Mouse (Mus musculus): ENCODE data around the gene Nutm1.

- TF ChIP-seq CTCF (IDR thresholded peaks at IDR 0.05; ENCODE audit: low read depth, low read length) (no peak), POLR2A (IDR thresholded peaks at IDR 0.05; ENCODE audit: insufficient read depth, low read length) (no peak)
Observed at GRCm38 (mm10) chr2:112210699-112211098, 48.4 kb downstream of the Nutm1 start.
